Mouse (Mus musculus) lung, postnatal 0 days (tissue): ENCODE results near the gene Galnt11. TPM values are rescaled to one million over a fixed set of nuclear protein-coding genes. Genes with fewer than 3 reads are reported as not detected.
"Not testable (repeated sequence)": the region's sequence is repeated elsewhere in the genome, so short reads cannot be mapped to it uniquely, and the experiment has no call there.

ENCODE experiments used
- ATAC-seq: fragments of 200-750 bp; cut with Nextera tagmentation; 2 replicates; pipeline ENCODE4 v1.8.0; 2017; ENCODE audit warnings: moderate library complexity
- DNase-seq: peaks from one replicate; pipeline ENCODE4 v3.0.0-alpha.2; 2016; ENCODE audit warnings: low spot score
- H3K27ac ChIP-seq: fragments of 300-500 bp; sonication (generic); 2 replicates; pipeline ENCODE4 v1.5.1; 2014; ENCODE audit warnings: antibody characterized with exemption, mild to moderate bottlenecking, low read length, mixed read lengths
- H3K27me3 ChIP-seq: fragments of 300-500 bp; sonication (generic); replicated peaks from 2 replicates; pipeline ENCODE4 v1.6.1; 2014; ENCODE audit warnings: low read length, mixed read lengths; ENCODE audit not compliant: insufficient read depth
- H3K36me3 ChIP-seq: fragments of 300-500 bp; sonication (generic); 2 replicates; pipeline ENCODE4 v1.6.1; 2014; ENCODE audit warnings: low read length, mixed read lengths; ENCODE audit not compliant: insufficient read depth
- H3K4me1 ChIP-seq: fragments of 300-500 bp; sonication (generic); 2 replicates; pipeline ENCODE4 v1.6.1; 2014; ENCODE audit warnings: antibody characterized with exemption, low read depth, low read length, mixed read lengths; ENCODE audit not compliant: insufficient read depth
- H3K4me2 ChIP-seq: fragments of 300-500 bp; sonication (generic); replicated peaks from 2 replicates; pipeline ENCODE4 v1.6.1; 2014; ENCODE audit warnings: low read depth, mild to moderate bottlenecking, low read length, moderate library complexity, mixed read lengths
- H3K4me3 ChIP-seq: fragments of 300-500 bp; sonication (generic); 2 replicates; pipeline ENCODE4 v1.5.1; 2014; ENCODE audit warnings: low read depth, low read length
- H3K9ac ChIP-seq: fragments of 300-500 bp; sonication (generic); replicated peaks from 2 replicates; pipeline ENCODE4 v1.6.1; 2014; ENCODE audit warnings: low read depth, mild to moderate bottlenecking
- H3K9me3 ChIP-seq: fragments of 300-500 bp; sonication (generic); 2 replicates; pipeline ENCODE4 v1.6.1; 2016; ENCODE audit warnings: low read length, mixed read lengths
- CTCF ChIP-seq: IDR thresholded peaks from 2 replicates; pipeline ENCODE4 v1.5.1; 2016; ENCODE audit warnings: antibody characterized with exemption, mild to moderate bottlenecking
- EP300 ChIP-seq: IDR thresholded peaks from 2 replicates; pipeline ENCODE4 v1.6.1; 2016; ENCODE audit warnings: antibody characterized with exemption, mild to moderate bottlenecking, control low read depth
- WGBS: fragments of 180-500 bp; shearing (Covaris S2); extraction: QIAGEN DNeasy Blood & Tissue Kit; methylation state at CpG from one replicate; pipeline ENCODE4 v1.1.7; 2014; 5-methylcytosine and 5-hydroxymethylcytosine counted together
- polyA plus RNA-seq: library from polyadenylated mRNA; unstranded; fragments of >200 nt; fragmentation: Nextera tagmentation; extraction: Ambion mirVana; gene quantifications from 2 replicates; pipeline ENCODE4 v1.2.1, GENCODE M21; 2015

Galnt11 gene
- polyA plus RNA-seq, 1 experiment from 2014 or later, result 25.1 TPM

DNA sequence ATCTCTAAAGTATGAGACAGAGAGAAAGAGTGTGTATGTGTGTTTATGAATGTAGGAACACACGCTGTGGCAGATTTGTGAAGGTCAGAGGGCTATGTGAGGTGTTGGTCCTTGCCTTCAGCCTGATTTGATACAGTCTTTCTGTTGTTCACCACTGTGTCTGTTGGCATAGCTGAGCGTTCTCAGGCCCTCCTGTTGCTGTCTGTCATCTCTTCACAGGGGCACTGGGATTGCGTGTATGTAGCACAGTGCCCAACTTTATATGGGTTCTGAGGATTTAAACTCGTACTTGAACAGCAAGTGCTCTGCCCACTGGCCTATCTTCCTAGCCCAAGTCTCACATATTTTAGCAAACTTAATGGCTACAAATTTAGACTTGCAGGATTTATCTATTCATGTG is 38.1 kb upstream of the Galnt11 start:
- TF ChIP-seq CTCF, result no peak
- TF ChIP-seq EP300, result no peak
- Histone ChIP-seq H3K4me2 (no peak overlapping the region), H3K36me3 (no peaks in the 10 kb centered on the region), H3K9ac (no peak overlapping the region), H3K27ac (no peak overlapping the region), H3K4me3 (no peak overlapping the region), H3K27me3 (no peaks in the 10 kb centered on the region), H3K4me1 (0 out of 2 replicates have a peak, but pooled peaks cover 4% of the 10 kb centered on the region), H3K9me3 (no peaks in the 10 kb centered on the region)
- no peak for DNase-seq
- no peak for ATAC-seq
- WGBS, result 91% methylated on average over 4 of the region's 4 CpGs

DNA sequence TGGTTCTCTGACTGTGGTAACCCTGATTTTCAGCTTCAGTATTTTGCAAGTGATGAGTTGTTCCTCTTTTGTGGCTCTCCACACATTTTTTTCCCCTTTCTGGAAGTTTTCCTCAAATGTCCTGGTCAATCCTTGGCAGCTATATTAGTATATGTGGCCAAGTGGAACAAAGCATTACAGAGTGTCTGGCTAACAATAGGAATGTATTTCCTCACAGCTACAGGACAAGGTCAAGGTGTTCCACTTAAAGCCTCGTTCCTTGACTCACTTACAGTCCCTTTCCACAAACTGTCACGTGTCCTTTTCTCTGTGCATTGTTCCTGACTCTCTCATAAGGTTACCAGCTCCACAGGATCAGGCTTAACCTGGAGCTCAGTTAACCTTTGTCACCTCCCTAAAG is 37.1 kb upstream of the Galnt11 start:
- Histone ChIP-seq H3K27ac (no peak overlapping the region), H3K4me3 (no peak overlapping the region), H3K9me3 (no peaks in the 10 kb centered on the region), H3K36me3 (no peaks in the 10 kb centered on the region), H3K27me3 (no peaks in the 10 kb centered on the region), H3K4me2 (no peak overlapping the region), H3K9ac (no peak overlapping the region), H3K4me1 (0 out of 2 replicates have a peak, but pooled peaks cover 4% of the 10 kb centered on the region)
- WGBS, result 22% methylated on average over 2 of the region's 2 CpGs
- DNase-seq (peak; percentile 47), ATAC-seq (0 out of 2 replicates have a peak, but pooled peaks have one; percentile 54)
- TF ChIP-seq CTCF (no peak), EP300 (0 out of 2 replicates have a peak, but pooled peaks have one; percentile 19)

DNA sequence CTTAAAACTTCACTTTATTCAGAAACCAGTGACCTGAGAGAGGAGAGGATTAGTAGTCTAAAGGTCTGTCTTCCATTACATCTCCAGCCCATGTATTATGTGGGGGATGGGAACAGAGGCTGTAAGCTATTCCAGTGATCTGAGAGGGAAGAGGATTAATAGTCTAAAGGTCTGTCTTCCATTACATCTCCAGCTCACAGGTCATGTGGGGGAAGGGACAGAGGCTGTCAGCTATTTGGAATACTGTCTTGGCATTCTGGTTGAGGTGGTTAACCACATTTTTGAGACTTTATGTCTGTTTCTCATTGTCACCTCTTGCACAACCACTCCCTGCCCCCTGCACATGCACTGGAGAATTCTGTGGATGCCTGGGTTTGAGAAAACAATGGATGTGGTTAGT is 34.0 kb upstream of the Galnt11 start:
- no peaks in the 10 kb centered on the region for H3K27me3 ChIP-seq
- TF ChIP-seq EP300 (no peak), CTCF (no peak)
- H3K36me3 ChIP-seq, result no peaks in the 10 kb centered on the region
- H3K9ac ChIP-seq, result no peak overlapping the region
- H3K4me1 ChIP-seq, result 0 out of 2 replicates have a peak, but pooled peaks cover 4% of the 10 kb centered on the region
- H3K4me3 ChIP-seq, result no peak overlapping the region
- no peak overlapping the region for H3K4me2 ChIP-seq
- H3K27ac ChIP-seq, result no peak overlapping the region
- no peaks in the 10 kb centered on the region for H3K9me3 ChIP-seq
- DNase-seq (no peak), ATAC-seq (no peak)

- 0 out of 2 replicates have a peak, but pooled peaks cover 4% of the 10 kb centered on the region for H3K4me1 ChIP-seq
- H3K9ac ChIP-seq, result no peak overlapping the region
- H3K36me3 ChIP-seq, result no peaks in the 10 kb centered on the region
- H3K4me2 ChIP-seq, result no peak overlapping the region
- TF ChIP-seq CTCF (peak; percentile 67), EP300 (no peak)
- no peak overlapping the region for H3K27ac ChIP-seq
- H3K9me3 ChIP-seq, result no peaks in the 10 kb centered on the region
- DNase-seq, result peak; percentile 31
- WGBS, result 47% methylated on average over 1 of the region's 1 CpGs
- no peaks in the 10 kb centered on the region for H3K27me3 ChIP-seq
- no peak overlapping the region for H3K4me3 ChIP-seq
- ATAC-seq, result no peak
These were observed 32.9 kb upstream of the Galnt11 start for GRCm38 (mm10) chr5:25188802-25189201.

GRCm38 (mm10) chr5:25190521-25190920 is 31.2 kb upstream of the Galnt11 start:
- Histone ChIP-seq H3K9ac (no peak overlapping the region), H3K27me3 (no peaks in the 10 kb centered on the region), H3K4me1 (0 out of 2 replicates have a peak, but pooled peaks cover 1% of the 10 kb centered on the region), H3K4me3 (no peak overlapping the region), H3K27ac (no peak overlapping the region), H3K4me2 (no peak overlapping the region), H3K36me3 (no peaks in the 10 kb centered on the region), H3K9me3 (no peaks in the 10 kb centered on the region)
- ATAC-seq, result no peak; the same call in 1 of the 2 replicates
- WGBS, result 66% methylated on average over 2 of the region's 2 CpGs
- DNase-seq, result peak; percentile 23
- no peak for TF ChIP-seq CTCF
- no peak for TF ChIP-seq EP300

- WGBS, result 67% methylated on average over 1 of the region's 1 CpGs
- H3K4me2 ChIP-seq, result no peak overlapping the region
- DNase-seq, result no peak
- no peak overlapping the region for H3K27ac ChIP-seq
- H3K4me1 ChIP-seq, result no peaks in the 10 kb centered on the region
- TF ChIP-seq EP300 (no peak), CTCF (no peak)
- H3K9me3 ChIP-seq, result no peaks in the 10 kb centered on the region
- no peaks in the 10 kb centered on the region for H3K27me3 ChIP-seq
- H3K36me3 ChIP-seq, result no peaks in the 10 kb centered on the region
- no peak overlapping the region for H3K9ac ChIP-seq
- no peak for ATAC-seq
- no peak overlapping the region for H3K4me3 ChIP-seq
These were observed 9.8 kb upstream of the Galnt11 start for GRCm38 (mm10) chr5:25211872-25212271.

DNA sequence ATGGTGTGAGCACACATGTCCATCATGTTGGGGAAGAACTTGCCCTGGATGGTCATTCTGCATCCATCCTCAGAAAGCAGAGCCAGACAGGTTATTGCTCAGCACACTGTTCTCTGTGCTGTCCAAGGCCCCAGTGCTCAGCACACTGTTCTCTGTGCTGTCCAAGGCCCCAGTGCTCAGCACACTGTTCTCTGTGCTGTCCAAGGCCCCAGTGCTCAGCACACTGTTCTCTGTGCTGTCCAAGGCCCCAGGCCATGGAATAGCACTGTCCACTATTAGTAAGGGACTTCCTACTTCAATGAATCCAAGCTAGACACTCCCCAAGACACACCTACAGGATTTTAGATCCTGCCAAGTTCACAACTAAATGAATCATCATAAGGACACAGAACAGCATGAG is 8.5 kb upstream of the Galnt11 start:
- DNase-seq, H3K9ac ChIP-seq, H3K27ac ChIP-seq, H3K36me3 ChIP-seq, ATAC-seq, H3K4me3 ChIP-seq, H3K27me3 ChIP-seq, H3K9me3 ChIP-seq, H3K4me1 ChIP-seq, H3K4me2 ChIP-seq: not testable (repeated sequence)
